Mouse (Mus musculus) left cerebral cortex, postnatal 10 days (tissue): ENCODE data around the gene Amz1. TPM values are rescaled to one million over a fixed set of nuclear protein-coding genes. Genes with fewer than 3 reads are reported as not detected.

ENCODE experiments used
- DNase-seq, 2 experiments: peaks; one replicate each; pipeline ENCODE4 v3.0.0; 2021 to 2022; ENCODE audit warnings: low spot score in 2 of 2, mixed read lengths in 1 of 2; ENCODE audit errors: extremely low spot score in 1 of 2
- intact Hi-C: fragments of 180-260 bp; cut with DNase I; formaldehyde crosslinking; loops from one replicate; pipeline ENCODE4 v1.15.1; 2025
- total RNA-seq, 2 experiments: library from RNA; stranded (reverse); gene quantifications; 2 replicates each; pipeline ENCODE4 v1.2.3; 2021

Gene Amz1
- total RNA-seq, 2 experiments from 2014 or later = 24.0 to 25.3 TPM

DNA sequence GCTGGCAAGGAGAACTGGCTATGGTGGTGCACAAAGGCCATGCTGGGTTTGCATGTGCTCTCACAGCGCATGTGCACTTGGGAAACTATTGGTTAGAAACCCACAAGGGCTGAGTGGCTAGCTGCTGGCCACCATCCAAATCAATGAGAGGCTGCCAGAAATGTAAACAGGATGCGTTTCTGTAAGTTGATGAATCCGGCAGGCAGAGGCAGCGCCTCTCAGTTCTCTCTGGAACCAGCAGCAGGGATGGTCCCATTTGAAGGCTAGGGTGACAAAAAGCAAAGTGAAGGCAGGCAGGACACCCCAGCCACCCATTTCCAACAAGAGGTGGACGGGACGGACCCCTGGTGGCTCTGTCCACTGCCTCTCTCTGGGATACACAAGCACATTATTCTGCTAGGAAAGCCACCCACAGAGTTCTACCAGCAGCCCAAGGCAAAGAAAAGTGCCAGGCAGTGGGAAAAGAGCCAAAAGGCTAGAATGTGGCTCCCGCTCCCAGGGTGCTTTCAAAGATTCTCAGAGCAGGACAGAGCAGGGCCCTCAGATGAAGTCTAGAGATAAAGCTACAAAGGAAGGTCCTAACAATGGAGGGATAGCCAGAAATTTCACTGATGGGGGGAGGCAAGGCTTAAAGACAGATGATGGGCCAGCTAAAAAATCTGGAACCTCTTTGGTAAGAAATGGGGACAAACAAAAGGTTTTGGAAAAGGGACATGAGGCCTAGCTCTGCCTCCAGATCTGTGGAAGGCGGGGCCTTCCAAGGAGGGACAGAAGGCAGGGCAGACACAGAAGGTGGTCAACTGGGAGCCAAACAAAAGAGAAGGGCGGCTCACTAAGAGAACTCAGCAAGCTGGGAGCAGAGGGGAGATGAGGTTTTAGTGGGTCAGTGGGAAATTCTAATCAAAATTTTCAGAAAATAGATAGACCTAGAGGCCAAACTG lies 67.3 kb downstream of the Amz1 start:
- DNase-seq = peak; percentile 36 to 80
- intact Hi-C loops = no loop called here

- intact Hi-C loops = no loop called here
- no peak for DNase-seq
These were observed 68.3 kb downstream of the Amz1 start for GRCm38 (mm10) chr5:140792233-140792632.

- intact Hi-C loops = no loop called here
- no peak for DNase-seq
These were observed 70.8 kb downstream of the Amz1 start for GRCm38 (mm10) chr5:140794753-140795152.

DNA sequence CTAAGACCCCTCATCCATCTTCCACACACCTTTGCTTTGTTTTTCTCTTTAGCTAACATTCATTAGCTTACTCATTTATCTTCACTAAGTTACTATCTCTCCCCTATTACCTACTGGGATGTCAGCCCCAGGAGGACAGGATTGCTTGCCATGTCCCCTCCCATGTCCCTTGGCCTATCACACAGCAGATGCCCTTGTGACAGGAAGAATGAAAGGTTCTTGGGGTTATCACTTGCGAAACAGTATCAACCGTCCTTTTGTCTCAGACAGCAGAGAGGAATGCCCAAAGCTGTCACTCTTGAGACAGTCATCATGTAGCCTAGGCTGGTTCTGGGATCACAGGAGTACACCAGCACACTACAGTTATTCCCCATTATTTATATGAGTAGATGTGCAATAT lies 71.2 kb downstream of the Amz1 start:
- intact Hi-C loops = no loop called here
- no peak for DNase-seq

GRCm38 (mm10) chr5:140796051-140796450 lies 72.1 kb downstream of the Amz1 start:
- intact Hi-C loops = no loop called here
- DNase-seq = no peak

DNA sequence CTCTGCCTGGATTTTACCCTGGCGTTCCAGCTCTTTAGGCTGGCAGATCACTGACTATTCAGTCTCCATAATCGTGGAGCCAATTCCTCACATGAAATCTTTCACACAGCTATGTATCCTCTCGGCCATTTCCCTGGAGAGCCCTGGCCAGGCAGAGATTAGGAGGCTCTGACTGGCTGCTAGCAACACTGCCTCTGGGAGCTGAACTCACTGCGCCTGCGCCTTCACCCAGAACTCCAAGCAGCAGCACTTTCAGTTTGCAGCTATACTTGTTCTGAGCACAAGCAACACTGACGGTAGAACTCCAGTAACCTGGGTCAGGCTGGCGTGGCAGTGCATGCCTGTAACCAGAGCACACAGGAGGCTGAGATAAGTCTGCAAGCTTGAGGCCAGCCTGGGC lies 74.2 kb downstream of the Amz1 start:
- intact Hi-C loops = no loop called here

DNA sequence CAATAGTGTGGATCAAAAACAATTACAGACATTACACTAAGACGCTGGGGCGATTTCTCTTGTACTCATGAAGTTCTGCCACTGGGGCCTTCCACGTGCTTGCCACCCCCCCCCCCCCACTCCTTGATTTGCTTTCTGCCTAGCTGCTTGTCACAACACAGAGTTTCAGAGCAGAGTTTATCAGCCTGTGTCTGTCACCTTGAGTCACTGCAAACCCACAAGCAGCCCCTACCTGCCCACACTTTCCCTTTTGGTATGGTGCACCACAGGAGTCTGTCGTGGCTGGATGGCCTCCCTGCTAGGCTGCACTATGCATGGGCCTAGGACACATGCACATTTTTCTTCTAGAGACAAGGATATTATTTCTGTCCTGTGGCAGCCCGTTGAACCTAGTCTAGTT lies 74.8 kb downstream of the Amz1 start:
- intact Hi-C loops = no loop called here
- DNase-seq = no peak

More for the DNA sequence above, 74.2 kb downstream of the Amz1 start:
- peak in 1 of 2 experiments; percentile 50 for DNase-seq

GRCm38 (mm10) chr5:140799190-140799589 lies 75.3 kb downstream of the Amz1 start:
- intact Hi-C loops = no loop called here

GRCm38 (mm10) chr5:140800288-140800923 lies 76.5 kb downstream of the Amz1 start:
- no peak for DNase-seq
- intact Hi-C loops = no loop called here

More at GRCm38 (mm10) chr5:140799190-140799589, 75.3 kb downstream of the Amz1 start:
- no peak for DNase-seq

- intact Hi-C loops = no loop called here
- DNase-seq = no peak
These were observed 77.9 kb downstream of the Amz1 start for GRCm38 (mm10) chr5:140801782-140802181.

DNA sequence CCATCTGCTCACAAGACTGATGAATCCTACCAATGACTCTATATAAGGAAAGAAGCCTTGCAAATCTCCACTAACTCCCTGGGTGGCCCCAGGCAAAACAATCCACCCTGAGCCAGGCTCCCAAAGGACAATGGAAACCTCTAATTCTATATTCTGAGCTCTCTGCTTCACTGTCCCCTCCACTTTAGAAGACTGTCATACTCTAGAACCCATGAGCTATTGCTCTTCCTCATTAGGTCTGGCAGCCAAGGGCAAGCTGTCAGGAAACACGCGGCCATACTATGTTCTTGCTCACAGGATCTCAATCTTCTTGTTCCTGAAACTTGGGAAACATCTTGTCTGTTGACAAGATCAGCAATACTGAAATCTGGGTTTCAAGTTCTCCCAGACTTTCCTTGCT lies 82.3 kb downstream of the Amz1 start:
- no peak for DNase-seq
- intact Hi-C loops = no loop called here

GRCm38 (mm10) chr5:140806939-140807338 lies 83.0 kb downstream of the Amz1 start:
- DNase-seq = no peak
- intact Hi-C loops = no loop called here

Other genes with a start within 250 kb of the Amz1 start
- 10 to 100 TPM; 20.2 to 21.5 TPM for gene Chst12, start 218.6 kb upstream of the Amz1 start, total RNA-seq
- not detected for gene Grifin, start 159.1 kb upstream of the Amz1 start, total RNA-seq
- gene Lfng, start 116.8 kb upstream of the Amz1 start, total RNA-seq = 10 to 100 TPM; 18.7 to 25.8 TPM
- gene Ttyh3, start 75.1 kb upstream of the Amz1 start, total RNA-seq = 100 to 1,000 TPM; 319 to 338 TPM
- gene Iqce, start 21.7 kb upstream of the Amz1 start, total RNA-seq = 10 to 100 TPM; 50.8 to 60.9 TPM
- gene Brat1, start 19.1 kb upstream of the Amz1 start, total RNA-seq = 10 to 100 TPM; 26.5 to 28.8 TPM
- 10 to 100 TPM; 65.3 TPM for gene Gna12, start 106.3 kb downstream of the Amz1 start, total RNA-seq